Mouse (Mus musculus) megakaryocyte progenitor cell, adult 5-6 weeks (primary cell): ENCODE data around the gene Glrx2. TPM values are rescaled to one million over a fixed set of nuclear protein-coding genes. Genes with fewer than 3 reads are reported as not detected.
"Not testable (repeated sequence)": the region's sequence is repeated elsewhere in the genome, so short reads cannot be mapped to it uniquely, and the experiment has no call there.

Source experiments
- ATAC-seq: replicated peaks from 2 replicates; pipeline ENCODE4 v1.8.0; 2016; ENCODE audit warnings: mild to moderate bottlenecking, moderate TSS enrichment, inconsistent platforms; ENCODE audit not compliant: poor library complexity
- total RNA-seq, 2 experiments: library from RNA; stranded (forward) in 1 of 2; stranded (reverse) in 1 of 2; fragments of 157-497, 149-512 nt in 1 of 2; fragments of 200-1000 nt in 1 of 2; gene quantifications; 2 replicates each; pipeline versions ENCODE4 v1.2.3 to v1.2.4; 2015 to 2017

Glrx2 gene
- 82.6 and 87.7 TPM in 2 replicates for total RNA-seq (2015)
- total RNA-seq (2017) = 31.9 and 37.4 TPM in 2 replicates

GRCm38 (mm10) chr1:143716038-143716437 lies at the start of gene Glrx2:
Gene Glrx2 (plus strand): TSS chr1:143716338.
- not testable (repeated sequence) for ATAC-seq

- ATAC-seq = 0 out of 2 replicates have a peak, but pooled peaks have one; percentile 26
Measured at GRCm38 (mm10) chr1:143675734-143676361, 40.3 kb upstream of the Glrx2 start.

GRCm38 (mm10) chr1:143681108-143681507 lies 35.0 kb upstream of the Glrx2 start:
- no peak for ATAC-seq

- no peak for ATAC-seq
Measured at GRCm38 (mm10) chr1:143684849-143685248, 31.3 kb upstream of the Glrx2 start.

- ATAC-seq = no peak
Measured at GRCm38 (mm10) chr1:143701736-143702135, 14.4 kb upstream of the Glrx2 start.

- peak; percentile 49 for ATAC-seq
Measured at GRCm38 (mm10) chr1:143702141-143702740, 13.9 kb upstream of the Glrx2 start.

- ATAC-seq = peak; percentile 92
Measured at GRCm38 (mm10) chr1:143702741-143703262, 13.3 kb upstream of the Glrx2 start, which contains the start of gene Cdc73. Gene Cdc73 (minus strand): TSS chr1:143702893.

GRCm38 (mm10) chr1:143707006-143707405 lies 9.1 kb upstream of the Glrx2 start:
- no peak for ATAC-seq

GRCm38 (mm10) chr1:143708361-143708760 lies 7.8 kb upstream of the Glrx2 start:
- ATAC-seq = peak; percentile 83

- ATAC-seq = peak; percentile 96
Measured at GRCm38 (mm10) chr1:143709966-143710626, 6.0 kb upstream of the Glrx2 start.

- ATAC-seq = peak; percentile 50
Measured at GRCm38 (mm10) chr1:143710627-143710976, 5.5 kb upstream of the Glrx2 start.

GRCm38 (mm10) chr1:143724456-143725064 lies 8.4 kb downstream of the Glrx2 start:
- ATAC-seq = peak; percentile 90

- ATAC-seq = no peak
Measured at GRCm38 (mm10) chr1:143727701-143728445, 11.7 kb downstream of the Glrx2 start.

- peak; percentile 97 for ATAC-seq
Measured at GRCm38 (mm10) chr1:143730899-143731298, 14.8 kb downstream of the Glrx2 start.

- ATAC-seq = no peak
Measured at GRCm38 (mm10) chr1:143731691-143732090, 15.6 kb downstream of the Glrx2 start.

- ATAC-seq = no peak
Measured at GRCm38 (mm10) chr1:143733914-143734410, 17.8 kb downstream of the Glrx2 start.

GRCm38 (mm10) chr1:143738811-143739210 lies 22.7 kb downstream of the Glrx2 start:
- peak; percentile 29; the same call in 1 of the 2 replicates for ATAC-seq

- ATAC-seq = peak; percentile 78
Measured at GRCm38 (mm10) chr1:143739361-143740350, 23.5 kb downstream of the Glrx2 start.

- no peak for ATAC-seq
Measured at GRCm38 (mm10) chr1:143740581-143740980, 24.4 kb downstream of the Glrx2 start.
